Mouse (Mus musculus) heart, embryonic 16.5 days (tissue): ENCODE results near the gene Mgat4a. TPM values are rescaled to one million over a fixed set of nuclear protein-coding genes. Genes with fewer than 3 reads are reported as not detected.

Experiments used
- ATAC-seq: fragments of 200-750 bp; cut with Nextera tagmentation; replicated peaks from 2 replicates; pipeline ENCODE4 v1.8.0; 2017; ENCODE audit warnings: moderate number of reproducible peaks; ENCODE audit not compliant: insufficient read depth, low FRiP score; ENCODE audit errors: extremely low read depth
- H3K27ac ChIP-seq: fragments of 300-500 bp; sonication (generic); 2 replicates; pipeline ENCODE4 v1.5.1; 2014; ENCODE audit warnings: mild to moderate bottlenecking, low read length, control low read depth, moderate library complexity
- H3K27me3 ChIP-seq: fragments of 300-500 bp; sonication (generic); 2 replicates; pipeline ENCODE4 v1.6.1; 2014; ENCODE audit warnings: low read length, mixed read lengths; ENCODE audit not compliant: control insufficient read depth, insufficient read depth
- H3K36me3 ChIP-seq: fragments of 300-500 bp; sonication (generic); 2 replicates; pipeline ENCODE4 v1.6.1; 2014; ENCODE audit not compliant: control insufficient read depth, insufficient read depth
- H3K4me1 ChIP-seq: fragments of 300-500 bp; sonication (generic); 2 replicates; pipeline ENCODE4 v1.6.1; 2014; ENCODE audit warnings: low read length, mixed read lengths; ENCODE audit not compliant: control insufficient read depth, insufficient read depth
- H3K4me2 ChIP-seq: fragments of 300-500 bp; sonication (generic); 2 replicates; pipeline ENCODE4 v1.6.1; 2014; ENCODE audit warnings: low read depth, mild to moderate bottlenecking, control low read depth, low read length
- H3K4me3 ChIP-seq: fragments of 300-500 bp; sonication (generic); 2 replicates; pipeline ENCODE4 v1.5.1; 2014; ENCODE audit warnings: mild to moderate bottlenecking, control low read depth, low read length
- H3K9ac ChIP-seq: fragments of 300-500 bp; sonication (generic); 2 replicates; pipeline ENCODE4 v1.6.1; 2014; ENCODE audit warnings: low read length, control low read depth
- H3K9me3 ChIP-seq: fragments of 300-500 bp; sonication (generic); replicated peaks from 2 replicates; pipeline ENCODE4 v1.6.1; 2016; ENCODE audit warnings: low read length; ENCODE audit not compliant: control insufficient read depth
- WGBS: fragments of 180-500 bp; shearing (Covaris S2); extraction: QIAGEN DNeasy Blood & Tissue Kit; methylation state at CpG from one replicate; pipeline ENCODE4 v1.1.7; 2014; 5-methylcytosine and 5-hydroxymethylcytosine counted together
- polyA plus RNA-seq: library from polyadenylated mRNA; unstranded; fragments of >200 nt; fragmentation: Nextera tagmentation; extraction: Ambion mirVana; gene quantifications from 2 replicates; pipeline ENCODE4 v1.2.1, GENCODE M21; 2015

The Mgat4a gene
- polyA plus RNA-seq, 1 experiment from 2014 or later: 5.0 TPM

DNA sequence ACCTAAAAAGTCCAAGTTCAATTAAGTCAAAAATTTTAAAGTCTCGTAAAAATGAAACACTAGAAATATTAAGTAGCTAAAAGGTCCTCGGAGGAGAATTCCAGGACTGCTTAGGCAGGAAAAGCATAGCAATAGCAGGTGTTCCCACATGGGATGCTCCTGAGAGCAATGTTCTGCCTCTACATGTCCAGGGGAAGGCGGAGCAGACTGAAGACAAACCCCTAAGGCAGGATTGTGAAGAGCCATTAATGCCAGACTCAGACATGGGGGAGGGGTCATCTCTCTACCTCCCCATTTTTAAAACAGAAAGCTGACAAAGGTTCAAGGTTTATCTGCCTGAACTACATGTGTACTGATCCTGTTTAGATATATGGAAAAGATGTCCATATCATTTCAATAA, 45.7 kb downstream of the Mgat4a start:
- Histone ChIP-seq H3K9ac (no peak overlapping the region), H3K27ac (no peak overlapping the region), H3K27me3 (no peaks in the 10 kb centered on the region), H3K4me2 (no peak overlapping the region), H3K4me3 (no peak overlapping the region), H3K9me3 (no peaks in the 10 kb centered on the region), H3K4me1 (no peaks in the 10 kb centered on the region; the same call in 1 of the 2 replicates), H3K36me3 (peaks cover 2% of the 10 kb centered on the region; the same call in 1 of the 2 replicates)
- WGBS: 90% methylated on average over 3 of the region's 3 CpGs
- no peak for ATAC-seq

DNA sequence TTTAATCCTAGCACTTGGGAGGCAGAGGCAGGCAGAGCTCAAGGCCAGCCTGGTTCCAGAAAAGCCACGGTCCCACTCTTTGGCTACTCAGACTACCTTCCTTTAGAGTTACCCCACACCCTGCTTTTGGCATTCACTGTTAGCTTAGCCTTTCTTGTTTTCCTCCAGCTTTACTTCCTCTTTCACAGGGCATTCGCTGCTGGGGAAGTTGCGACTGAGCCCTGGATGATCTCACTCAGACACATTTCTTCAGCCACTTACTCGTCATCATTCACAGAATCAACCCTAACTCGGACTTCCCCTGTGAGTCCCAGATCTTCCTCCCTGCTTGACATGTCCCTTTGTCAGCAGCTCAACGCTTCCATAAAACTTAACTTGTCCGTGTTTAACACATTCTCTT, 49.1 kb downstream of the Mgat4a start:
- H3K4me3 ChIP-seq: no peak overlapping the region
- no peak for ATAC-seq
- H3K36me3 ChIP-seq: no peaks in the 10 kb centered on the region
- no peak overlapping the region for H3K27ac ChIP-seq
- H3K4me1 ChIP-seq: no peaks in the 10 kb centered on the region; the same call in 1 of the 2 replicates
- no peak overlapping the region for H3K9ac ChIP-seq
- WGBS: 30% methylated on average over 7 of the region's 7 CpGs
- H3K4me2 ChIP-seq: no peak overlapping the region
- H3K27me3 ChIP-seq: no peaks in the 10 kb centered on the region
- no peaks in the 10 kb centered on the region for H3K9me3 ChIP-seq

DNA sequence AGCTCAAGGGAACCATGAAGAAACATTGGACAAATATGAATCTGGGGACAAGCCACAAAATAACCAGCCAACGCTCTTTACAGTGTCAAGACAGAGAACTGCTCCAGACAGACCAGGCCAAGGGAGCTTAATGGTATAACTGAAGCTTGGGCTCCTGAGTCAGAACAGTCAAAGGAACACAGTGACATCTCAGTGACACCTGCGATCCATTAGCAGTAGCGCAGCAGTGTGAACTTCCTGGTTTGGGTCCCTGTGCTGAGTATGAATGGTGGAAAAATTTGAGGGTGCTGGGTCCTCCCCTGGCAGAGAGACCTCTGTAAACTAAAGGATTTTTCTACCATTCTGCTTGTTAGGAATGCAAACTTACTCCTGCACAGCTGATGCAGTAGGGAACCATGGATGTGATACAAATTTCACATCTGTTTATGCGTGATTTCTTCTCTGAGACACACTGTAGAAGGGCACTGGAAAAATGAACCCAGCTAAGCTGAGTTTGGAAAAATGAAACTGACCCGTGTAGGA, 50.1 kb downstream of the Mgat4a start:
- Histone ChIP-seq H3K9me3 (no peaks in the 10 kb centered on the region), H3K36me3 (no peaks in the 10 kb centered on the region), H3K27me3 (no peaks in the 10 kb centered on the region), H3K4me2 (no peak overlapping the region), H3K4me1 (no peaks in the 10 kb centered on the region), H3K27ac (no peak overlapping the region), H3K9ac (no peak overlapping the region), H3K4me3 (no peak overlapping the region)
- ATAC-seq: no peak
- WGBS: 82% methylated on average over 5 of the region's 5 CpGs

DNA sequence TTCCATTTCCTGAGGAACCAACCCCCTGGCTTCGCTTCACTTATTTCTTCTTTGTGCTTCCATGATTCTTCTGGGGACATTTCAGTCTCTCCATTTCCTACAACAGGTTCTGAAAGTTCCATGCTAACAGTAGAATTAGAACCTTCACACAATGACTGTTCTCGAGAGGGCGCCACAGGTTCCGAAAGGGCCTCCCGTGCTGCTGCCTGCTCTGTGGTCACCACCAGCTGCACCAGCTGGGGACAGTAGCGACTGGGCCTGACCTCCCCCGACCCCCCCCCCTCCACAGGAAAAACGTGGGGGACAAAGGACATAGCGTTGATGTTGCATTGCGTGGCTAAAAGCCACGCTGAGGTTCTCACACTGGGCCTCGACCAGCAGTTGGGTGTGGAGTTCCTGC, 52.3 kb downstream of the Mgat4a start:
- no peaks in the 10 kb centered on the region for H3K4me1 ChIP-seq
- H3K9ac ChIP-seq: no peak overlapping the region
- no peak overlapping the region for H3K4me3 ChIP-seq
- no peak overlapping the region for H3K4me2 ChIP-seq
- no peaks in the 10 kb centered on the region for H3K9me3 ChIP-seq
- no peaks in the 10 kb centered on the region for H3K27me3 ChIP-seq
- 82% methylated on average over 12 of the region's 12 CpGs for WGBS
- no peak overlapping the region for H3K27ac ChIP-seq
- H3K36me3 ChIP-seq: no peaks in the 10 kb centered on the region
- ATAC-seq: no peak

DNA sequence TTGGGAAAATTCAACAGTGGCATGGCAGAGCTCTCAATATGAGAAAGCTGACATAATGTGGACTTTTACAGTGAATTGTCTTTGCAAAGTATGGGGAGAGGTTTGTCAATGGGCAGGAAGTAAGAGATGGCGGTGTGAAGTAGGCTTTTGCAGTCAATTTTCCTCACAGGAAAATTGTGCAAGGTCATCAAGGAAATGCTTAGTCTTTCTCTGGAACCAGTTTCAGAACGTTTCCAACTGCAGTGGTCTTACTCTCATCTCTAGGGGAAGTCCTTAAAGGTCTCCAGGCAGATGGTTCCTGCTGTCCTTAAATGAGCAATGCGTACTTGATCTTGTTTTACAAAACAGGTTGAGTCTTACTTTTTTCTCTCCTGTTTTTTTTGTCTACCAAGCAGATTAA, 53.8 kb downstream of the Mgat4a start:
- WGBS: 71% methylated on average over 3 of the region's 3 CpGs
- no peak for ATAC-seq

DNA sequence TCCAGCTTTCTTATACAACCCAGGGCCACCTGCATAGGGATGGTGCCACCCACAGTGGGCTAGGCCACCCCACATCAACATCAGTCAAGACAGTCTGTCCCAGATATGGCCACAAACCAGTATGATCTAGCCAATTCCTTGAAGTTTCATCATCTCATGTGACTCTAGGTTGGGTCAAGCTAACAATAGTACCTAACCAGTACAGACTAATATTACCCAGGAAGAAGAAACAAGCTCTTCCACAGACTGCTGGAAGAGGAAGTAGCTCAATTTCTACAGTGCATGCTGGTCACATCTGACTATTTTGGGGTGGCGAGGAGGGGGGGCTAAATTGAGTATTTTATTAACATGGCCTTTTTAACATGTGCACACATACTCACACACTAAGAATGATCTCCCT, 54.4 kb downstream of the Mgat4a start:
- H3K4me1 ChIP-seq: no peaks in the 10 kb centered on the region
- H3K9me3 ChIP-seq: no peaks in the 10 kb centered on the region
- H3K9ac ChIP-seq: no peak overlapping the region
- H3K27me3 ChIP-seq: no peaks in the 10 kb centered on the region
- no peak overlapping the region for H3K4me2 ChIP-seq
- 75% methylated on average over 1 of the region's 1 CpGs for WGBS
- no peak overlapping the region for H3K4me3 ChIP-seq
- H3K36me3 ChIP-seq: no peaks in the 10 kb centered on the region
- H3K27ac ChIP-seq: no peak overlapping the region
- no peak for ATAC-seq

More for the DNA sequence above, 53.8 kb downstream of the Mgat4a start:
- Histone ChIP-seq H3K4me2 (no peak overlapping the region), H3K4me1 (no peaks in the 10 kb centered on the region), H3K27me3 (no peaks in the 10 kb centered on the region), H3K36me3 (no peaks in the 10 kb centered on the region), H3K9ac (no peak overlapping the region), H3K9me3 (no peaks in the 10 kb centered on the region), H3K4me3 (no peak overlapping the region), H3K27ac (no peak overlapping the region)

DNA sequence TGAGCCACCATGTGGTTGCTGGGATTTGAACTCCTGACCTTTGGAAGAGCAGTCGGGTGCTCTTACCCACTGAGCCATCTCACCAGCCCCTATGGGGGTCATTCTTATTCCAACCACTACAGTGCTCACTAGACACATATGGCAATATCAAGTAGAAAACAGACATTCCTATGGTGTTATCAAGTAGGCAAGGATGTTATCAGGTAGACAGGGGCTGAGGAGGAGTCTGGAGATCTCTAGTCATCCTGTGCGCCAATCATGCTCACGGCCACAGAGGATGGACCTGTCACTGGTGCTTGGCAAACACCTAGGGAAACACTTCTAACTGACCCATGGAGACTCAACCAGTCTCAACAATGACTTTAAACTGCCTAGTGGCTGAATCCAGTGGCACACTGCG, 56.2 kb downstream of the Mgat4a start:
- Histone ChIP-seq H3K4me1 (no peaks in the 10 kb centered on the region), H3K9me3 (no peaks in the 10 kb centered on the region), H3K4me2 (no peak overlapping the region), H3K27me3 (no peaks in the 10 kb centered on the region), H3K4me3 (no peak overlapping the region), H3K27ac (no peak overlapping the region), H3K36me3 (no peaks in the 10 kb centered on the region), H3K9ac (no peak overlapping the region)
- 81% methylated on average over 4 of the region's 4 CpGs for WGBS
- ATAC-seq: no peak

DNA sequence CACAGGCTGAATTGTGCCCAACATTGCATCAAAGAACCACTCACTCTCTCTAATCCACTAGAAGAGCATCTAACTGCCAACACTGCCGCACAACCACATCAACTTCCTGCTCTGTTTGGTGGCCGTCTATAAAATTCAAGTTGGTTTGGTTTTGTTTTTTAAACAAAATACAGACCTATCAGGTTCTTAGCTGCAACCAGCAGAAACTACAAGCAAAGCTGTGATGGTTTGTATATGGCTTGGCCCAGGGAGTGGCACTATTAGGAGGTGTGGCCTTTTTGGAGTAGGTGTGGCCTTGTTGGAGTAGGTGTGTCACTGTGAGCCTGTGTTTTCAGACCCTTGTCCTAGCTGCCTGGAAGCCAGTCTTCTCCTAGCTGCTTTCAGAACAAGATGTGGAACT, 59.5 kb downstream of the Mgat4a start:
- no peaks in the 10 kb centered on the region for H3K36me3 ChIP-seq
- peaks cover 6% of the 10 kb centered on the region for H3K4me1 ChIP-seq
- no peaks in the 10 kb centered on the region for H3K27me3 ChIP-seq
- H3K4me2 ChIP-seq: no peak overlapping the region
- no peak for ATAC-seq
- WGBS: 81% methylated on average over 2 of the region's 2 CpGs
- no peak overlapping the region for H3K9ac ChIP-seq
- no peak overlapping the region; the same call in 1 of the 2 replicates for H3K27ac ChIP-seq
- H3K4me3 ChIP-seq: no peak overlapping the region
- H3K9me3 ChIP-seq: no peaks in the 10 kb centered on the region

DNA sequence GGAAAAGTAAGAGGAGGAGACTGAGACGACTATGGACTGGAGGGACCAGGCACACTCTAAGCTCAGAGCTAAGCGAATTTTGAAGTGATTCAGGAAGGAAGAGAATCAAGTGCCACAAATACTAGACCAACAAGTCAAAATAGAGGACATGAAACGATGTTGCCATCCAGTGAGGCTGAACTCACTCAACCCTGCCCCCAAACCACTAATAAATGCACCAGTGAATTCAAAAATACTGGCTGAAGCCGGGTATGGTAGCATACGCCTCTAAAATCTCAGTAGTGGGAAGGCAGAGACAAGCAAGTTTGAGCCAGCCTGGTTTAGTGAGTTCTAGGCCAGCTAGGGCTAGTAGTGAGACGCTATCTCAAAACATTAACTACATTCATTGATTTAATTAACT, 60.1 kb downstream of the Mgat4a start:
- Histone ChIP-seq H3K4me1 (peaks cover 6% of the 10 kb centered on the region), H3K27me3 (no peaks in the 10 kb centered on the region), H3K9ac (no peak overlapping the region), H3K9me3 (no peaks in the 10 kb centered on the region), H3K4me3 (no peak overlapping the region), H3K4me2 (no peak overlapping the region), H3K27ac (peak overlapping the region; percentile 52; the same call in 1 of the 2 replicates), H3K36me3 (no peaks in the 10 kb centered on the region)
- WGBS: 77% methylated on average over 6 of the region's 6 CpGs
- ATAC-seq: no peak
